Mouse (Mus musculus) effector memory CD4-positive, alpha-beta T cell, adult 7 months (primary cell): ENCODE measurements around the gene Rab32. TPM values are rescaled to one million over a fixed set of nuclear protein-coding genes. Genes with fewer than 3 reads are reported as not detected.

Experiments
- polyA plus RNA-seq: library from polyadenylated mRNA; unstranded; fragments of 100-300 nt; shearing (Covaris generic); gene quantifications from one replicate; pipeline ENCODE4 v1.2.1, GENCODE M21; 2017

Gene Rab32
- 2.3 TPM for polyA plus RNA-seq

DNA sequence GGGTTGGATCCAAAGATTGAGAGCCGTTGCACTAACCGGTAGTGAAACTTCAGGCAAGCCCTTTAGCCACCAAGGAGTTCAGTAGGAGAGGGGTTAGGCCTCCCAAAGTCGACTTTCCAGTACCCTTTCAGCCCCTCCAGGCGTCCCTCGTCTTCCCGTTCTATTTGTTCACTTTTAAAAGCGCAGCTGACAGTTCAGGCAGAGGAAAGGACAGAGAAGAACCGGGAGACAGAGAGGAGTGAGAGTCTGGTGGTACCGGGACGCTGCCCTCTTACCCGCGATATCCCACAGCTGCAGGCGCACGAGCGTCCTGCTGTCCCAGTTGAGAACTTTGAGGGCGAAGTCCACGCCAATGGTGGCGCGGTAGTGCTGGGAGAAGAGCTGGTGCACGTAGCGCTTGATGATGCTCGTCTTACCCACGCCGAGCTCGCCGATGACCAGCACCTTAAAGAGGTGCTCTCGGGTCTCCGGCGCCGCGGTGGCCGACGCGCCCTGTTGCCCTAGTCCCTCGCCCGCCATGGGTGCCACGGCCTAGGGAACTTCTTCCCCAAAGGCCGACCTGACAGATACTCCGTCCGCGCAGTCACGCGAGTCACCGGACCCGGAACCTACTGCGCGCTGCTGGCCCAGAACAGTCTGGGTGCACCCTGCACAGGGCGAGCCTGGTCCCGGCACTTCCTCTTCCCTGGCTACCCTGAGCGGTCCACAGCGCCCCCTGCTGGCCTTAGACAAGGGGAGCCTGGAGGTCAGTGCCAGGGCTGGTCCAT, at the start of gene Rab32:
Gene Rab32, minus strand, starts transcription at position 696 of the 767 bp plus-strand sequence.

Other genes with a start within 250 kb of the Rab32 start
- gene Adgb, start 85.9 kb downstream of the Rab32 start, polyA plus RNA-seq: 0.17 TPM
- gene Gm10944, start 123.1 kb upstream of the Rab32 start, polyA plus RNA-seq: not detected